Mouse (Mus musculus): ENCODE measurements around the gene Tmem135. TPM values are rescaled to one million over a fixed set of nuclear protein-coding genes. Genes with fewer than 3 reads are reported as not detected.
A peak's percentile ranks its signal among the peaks of the same experiment; 100 is the strongest.

Tmem135 gene
- polyA plus RNA-seq, 1 experiment from 2014 or later: 19.5 TPM

- no peaks in the 10 kb centered on the region for H3K4me1 ChIP-seq
- no peaks in the 10 kb centered on the region for H3K9me3 ChIP-seq
- no peak for ATAC-seq (ENCODE audit: low FRiP score, low read depth)
- H3K4me3 ChIP-seq: no peak overlapping the region
- H3K9ac ChIP-seq: no peak overlapping the region
- no peak overlapping the region for H3K4me2 ChIP-seq (replicated peaks)
- no peaks in the 10 kb centered on the region for H3K27me3 ChIP-seq (replicated peaks)
- H3K36me3 ChIP-seq: no peaks in the 10 kb centered on the region
- 91% methylated on average over 2 of the region's 2 CpGs for WGBS
- no peak overlapping the region for H3K27ac ChIP-seq
Measured at GRCm38 (mm10) chr7:89178601-89179000, 225.4 kb downstream of the Tmem135 start.

GRCm38 (mm10) chr7:89177926-89178325 is 226.1 kb downstream of the Tmem135 start:
- Histone ChIP-seq H3K4me1 (no peaks in the 10 kb centered on the region), H3K9me3 (no peaks in the 10 kb centered on the region)

GRCm38 (mm10) chr7:89174430-89174829 is 229.6 kb downstream of the Tmem135 start:
- 88% methylated on average over 4 of the region's 4 CpGs for WGBS
- Histone ChIP-seq H3K4me3 (no peak overlapping the region), H3K27ac (no peak overlapping the region)

More at GRCm38 (mm10) chr7:89177926-89178325, 226.1 kb downstream of the Tmem135 start:
- no peaks in the 10 kb centered on the region for H3K27me3 ChIP-seq (replicated peaks)
- H3K4me2 ChIP-seq (replicated peaks): no peak overlapping the region
- no peaks in the 10 kb centered on the region for H3K36me3 ChIP-seq
- H3K9ac ChIP-seq: no peak overlapping the region
- ATAC-seq (ENCODE audit: low FRiP score, low read depth): no peak
- H3K4me3 ChIP-seq: no peak overlapping the region
- no peak overlapping the region for H3K27ac ChIP-seq

GRCm38 (mm10) chr7:89173018-89173417 is 231.0 kb downstream of the Tmem135 start:
- Histone ChIP-seq H3K4me3 (no peak overlapping the region), H3K4me2 (replicated peaks) (no peak overlapping the region), H3K9ac (no peak overlapping the region), H3K36me3 (no peaks in the 10 kb centered on the region), H3K4me1 (no peaks in the 10 kb centered on the region), H3K27me3 (replicated peaks) (no peaks in the 10 kb centered on the region), H3K27ac (no peak overlapping the region), H3K9me3 (no peaks in the 10 kb centered on the region)
- ATAC-seq (ENCODE audit: low FRiP score, low read depth): no peak
- 73% methylated on average over 1 of the region's 1 CpGs for WGBS

More at GRCm38 (mm10) chr7:89174430-89174829, 229.6 kb downstream of the Tmem135 start:
- no peaks in the 10 kb centered on the region for H3K27me3 ChIP-seq (replicated peaks)
- H3K4me2 ChIP-seq (replicated peaks): no peak overlapping the region
- ATAC-seq (ENCODE audit: low FRiP score, low read depth): no peak
- no peaks in the 10 kb centered on the region for H3K9me3 ChIP-seq
- H3K4me1 ChIP-seq: no peaks in the 10 kb centered on the region
- H3K9ac ChIP-seq: no peak overlapping the region
- no peaks in the 10 kb centered on the region for H3K36me3 ChIP-seq

GRCm38 (mm10) chr7:89171790-89172467 is 232.1 kb downstream of the Tmem135 start:
- Histone ChIP-seq H3K9me3 (no peaks in the 10 kb centered on the region), H3K4me2 (replicated peaks) (no peak overlapping the region), H3K4me3 (no peak overlapping the region), H3K4me1 (no peaks in the 10 kb centered on the region), H3K36me3 (no peaks in the 10 kb centered on the region), H3K27ac (no peak overlapping the region), H3K27me3 (replicated peaks) (no peaks in the 10 kb centered on the region), H3K9ac (no peak overlapping the region)
- 89% methylated on average over 4 of the region's 4 CpGs for WGBS
- ATAC-seq (ENCODE audit: low FRiP score, low read depth): no peak

- H3K4me2 ChIP-seq (replicated peaks): no peak overlapping the region
- H3K9ac ChIP-seq: no peak overlapping the region
- H3K4me1 ChIP-seq: no peaks in the 10 kb centered on the region
- peak; percentile 29; the same call in 1 of the 2 replicates for ATAC-seq (ENCODE audit: low FRiP score, low read depth)
- WGBS: 33% methylated on average over 2 of the region's 2 CpGs
- no peak overlapping the region for H3K27ac ChIP-seq
- H3K4me3 ChIP-seq: no peak overlapping the region
- H3K27me3 ChIP-seq (replicated peaks): no peaks in the 10 kb centered on the region
- no peaks in the 10 kb centered on the region for H3K36me3 ChIP-seq
- no peaks in the 10 kb centered on the region for H3K9me3 ChIP-seq
Measured at GRCm38 (mm10) chr7:89168606-89169005, 235.4 kb downstream of the Tmem135 start.

- Histone ChIP-seq H3K9ac (no peak overlapping the region), H3K9me3 (no peaks in the 10 kb centered on the region), H3K27ac (no peak overlapping the region), H3K36me3 (no peaks in the 10 kb centered on the region), H3K4me3 (no peak overlapping the region), H3K27me3 (replicated peaks) (no peaks in the 10 kb centered on the region), H3K4me2 (replicated peaks) (no peak overlapping the region), H3K4me1 (no peaks in the 10 kb centered on the region)
- ATAC-seq (ENCODE audit: low FRiP score, low read depth): no peak
- 87% methylated on average over 4 of the region's 4 CpGs for WGBS
Measured at GRCm38 (mm10) chr7:89165528-89165927, 238.5 kb downstream of the Tmem135 start.

- Histone ChIP-seq H3K27ac (no peak overlapping the region), H3K9ac (no peak overlapping the region), H3K4me2 (replicated peaks) (no peak overlapping the region), H3K27me3 (replicated peaks) (no peaks in the 10 kb centered on the region), H3K4me3 (no peak overlapping the region), H3K9me3 (no peaks in the 10 kb centered on the region), H3K4me1 (no peaks in the 10 kb centered on the region), H3K36me3 (no peaks in the 10 kb centered on the region)
- ATAC-seq (ENCODE audit: low FRiP score, low read depth): no peak
- WGBS: 91% methylated on average over 6 of the region's 6 CpGs
Measured at GRCm38 (mm10) chr7:89161610-89162378, 242.2 kb downstream of the Tmem135 start.

GRCm38 (mm10) chr7:89157356-89157755 is 246.7 kb downstream of the Tmem135 start:
- no peak overlapping the region for H3K27ac ChIP-seq
- no peak overlapping the region for H3K4me3 ChIP-seq
- 90% methylated on average over 8 of the region's 8 CpGs for WGBS
- no peak overlapping the region for H3K9ac ChIP-seq
- H3K9me3 ChIP-seq: no peaks in the 10 kb centered on the region
- no peaks in the 10 kb centered on the region for H3K4me1 ChIP-seq
- peaks cover 4% of the 10 kb centered on the region; the same call in 1 of the 2 replicates for H3K36me3 ChIP-seq
- ATAC-seq (ENCODE audit: low FRiP score, low read depth): no peak
- H3K27me3 ChIP-seq (replicated peaks): no peaks in the 10 kb centered on the region
- no peak overlapping the region for H3K4me2 ChIP-seq (replicated peaks)

- H3K9me3 ChIP-seq: no peaks in the 10 kb centered on the region
- 80% methylated on average over 4 of the region's 4 CpGs for WGBS
- H3K27ac ChIP-seq: no peak overlapping the region
- peaks cover 4% of the 10 kb centered on the region; the same call in 1 of the 2 replicates for H3K36me3 ChIP-seq
- no peak overlapping the region for H3K4me2 ChIP-seq (replicated peaks)
- no peak overlapping the region for H3K4me3 ChIP-seq
- ATAC-seq (ENCODE audit: low FRiP score, low read depth): no peak
- H3K9ac ChIP-seq: no peak overlapping the region
- H3K27me3 ChIP-seq (replicated peaks): no peaks in the 10 kb centered on the region
- peaks cover 3% of the 10 kb centered on the region; the same call in 1 of the 2 replicates for H3K4me1 ChIP-seq
Measured at GRCm38 (mm10) chr7:89156629-89157028, 247.4 kb downstream of the Tmem135 start.

- peaks cover 7% of the 10 kb centered on the region; the same call in 1 of the 2 replicates for H3K4me1 ChIP-seq
- H3K27me3 ChIP-seq (replicated peaks): no peaks in the 10 kb centered on the region
- WGBS: 86% methylated on average over 7 of the region's 7 CpGs
- ATAC-seq (ENCODE audit: low FRiP score, low read depth): no peak
- H3K4me3 ChIP-seq: no peak overlapping the region
- peaks cover 4% of the 10 kb centered on the region; the same call in 1 of the 2 replicates for H3K36me3 ChIP-seq
- no peak overlapping the region for H3K27ac ChIP-seq
- H3K9ac ChIP-seq: no peak overlapping the region
- no peak overlapping the region for H3K4me2 ChIP-seq (replicated peaks)
- no peaks in the 10 kb centered on the region for H3K9me3 ChIP-seq
Measured at GRCm38 (mm10) chr7:89155741-89156140, 248.3 kb downstream of the Tmem135 start.

GRCm38 (mm10) chr7:89155223-89155622 is 248.8 kb downstream of the Tmem135 start:
- H3K9me3 ChIP-seq: no peaks in the 10 kb centered on the region
- no peak overlapping the region for H3K27ac ChIP-seq
- H3K4me2 ChIP-seq (replicated peaks): no peak overlapping the region
- peaks cover 4% of the 10 kb centered on the region; the same call in 1 of the 2 replicates for H3K36me3 ChIP-seq
- H3K4me3 ChIP-seq: no peak overlapping the region
- H3K27me3 ChIP-seq (replicated peaks): no peaks in the 10 kb centered on the region
- no peak overlapping the region for H3K9ac ChIP-seq
- H3K4me1 ChIP-seq: peaks cover 7% of the 10 kb centered on the region; the same call in 1 of the 2 replicates
- WGBS: 90% methylated on average over 6 of the region's 6 CpGs
- ATAC-seq (ENCODE audit: low FRiP score, low read depth): no peak

All from neural tube, embryonic 12.5 days (tissue).